Mouse (Mus musculus): ENCODE measurements at regions not wholly inside any gene's neighbourhood (a gene's known extent, or its start where the extent isn't known, plus 50 kb on each side); places are given as distances from the start of the nearest gene placed in this dataset.
A peak's percentile ranks its signal among the peaks of the same experiment; 100 is the strongest.

- Histone ChIP-seq H3K9me3 (ENCODE audit: control insufficient read depth, low read length) (no peaks in the 10 kb centered on the region), H3K36me3 (ENCODE audit: control insufficient read depth, insufficient read depth, low read length) (no peaks in the 10 kb centered on the region), H3K4me1 (replicated peaks; ENCODE audit: control insufficient read depth, insufficient read depth, low read length) (peaks cover 48% of the 10 kb centered on the region), H3K4me2 (no peak overlapping the region), H3K27me3 (replicated peaks; ENCODE audit: control insufficient read depth, insufficient read depth, low read length) (no peaks in the 10 kb centered on the region), H3K4me3 (ENCODE audit: low read depth, low read length) (no peak overlapping the region), H3K9ac (ENCODE audit: low read depth, low read length) (no peak overlapping the region), H3K27ac (ENCODE audit: low read depth, low read length) (peak overlapping the region; percentile 9)
- ATAC-seq (replicated peaks; ENCODE audit: low FRiP score): no peak
- 50% methylated on average over 4 of the region's 4 CpGs for WGBS
- DNase-seq (ENCODE audit: low spot score): no peak
Observed at GRCm38 (mm10) chr14:76698718-76699402, 142.2 kb upstream of the Serp2 start.

DNA sequence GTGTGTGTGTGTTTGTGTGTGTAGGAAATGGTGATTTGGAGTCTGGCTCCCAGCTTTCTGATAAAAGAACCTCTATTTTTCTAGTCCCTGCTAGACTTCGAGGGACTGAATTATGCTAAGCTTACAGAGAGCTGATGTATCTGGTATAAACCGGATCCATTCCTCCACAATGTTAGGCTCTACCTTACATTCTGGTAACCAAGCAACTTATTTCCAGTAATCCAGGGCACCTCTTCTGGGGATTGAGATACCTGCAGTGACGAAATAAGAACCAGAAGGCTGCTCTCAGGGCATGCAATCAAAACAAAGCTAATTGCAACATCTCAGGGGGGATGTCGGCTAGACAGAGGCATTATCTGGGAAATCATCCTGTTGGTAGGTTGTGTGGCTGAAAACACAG lies 140.0 kb upstream of the Serp2 start:
- no peak for DNase-seq (ENCODE audit: low spot score)
- H3K36me3 ChIP-seq (ENCODE audit: control insufficient read depth, insufficient read depth, low read length): no peaks in the 10 kb centered on the region
- H3K27me3 ChIP-seq (replicated peaks; ENCODE audit: control insufficient read depth, insufficient read depth, low read length): no peaks in the 10 kb centered on the region
- no peaks in the 10 kb centered on the region for H3K9me3 ChIP-seq (ENCODE audit: control insufficient read depth, low read length)
- H3K27ac ChIP-seq (ENCODE audit: low read depth, low read length): no peak overlapping the region
- H3K9ac ChIP-seq (ENCODE audit: low read depth, low read length): no peak overlapping the region
- H3K4me1 ChIP-seq (replicated peaks; ENCODE audit: control insufficient read depth, insufficient read depth, low read length): peaks cover 37% of the 10 kb centered on the region
- no peak overlapping the region for H3K4me2 ChIP-seq
- ATAC-seq (replicated peaks; ENCODE audit: low FRiP score): no peak
- WGBS: 56% methylated on average over 4 of the region's 4 CpGs
- no peak overlapping the region for H3K4me3 ChIP-seq (ENCODE audit: low read depth, low read length)

- Histone ChIP-seq H3K4me3 (ENCODE audit: low read depth, low read length) (0 out of 2 replicates have a peak overlapping the region, but pooled peaks have one; percentile 14), H3K9me3 (ENCODE audit: control insufficient read depth, low read length) (no peaks in the 10 kb centered on the region), H3K27me3 (replicated peaks; ENCODE audit: control insufficient read depth, insufficient read depth, low read length) (no peaks in the 10 kb centered on the region), H3K4me1 (replicated peaks; ENCODE audit: control insufficient read depth, insufficient read depth, low read length) (peaks cover 30% of the 10 kb centered on the region), H3K36me3 (ENCODE audit: control insufficient read depth, insufficient read depth, low read length) (no peaks in the 10 kb centered on the region), H3K27ac (ENCODE audit: low read depth, low read length) (0 out of 2 replicates have a peak overlapping the region, but pooled peaks have one; percentile 8), H3K4me2 (peak overlapping the region; percentile 52), H3K9ac (ENCODE audit: low read depth, low read length) (no peak overlapping the region)
- peak; percentile 58 for ATAC-seq (replicated peaks; ENCODE audit: low FRiP score)
- 23% methylated on average over 17 of the region's 18 CpGs for WGBS
- DNase-seq (ENCODE audit: low spot score): no peak
Observed at GRCm38 (mm10) chr14:76695691-76696355, 139.1 kb upstream of the Serp2 start.

GRCm38 (mm10) chr14:76694894-76695293 lies 138.2 kb upstream of the Serp2 start:
- ATAC-seq (replicated peaks; ENCODE audit: low FRiP score) (no peak), DNase-seq (ENCODE audit: low spot score) (no peak)
- Histone ChIP-seq H3K9ac (ENCODE audit: low read depth, low read length) (no peak overlapping the region), H3K9me3 (ENCODE audit: control insufficient read depth, low read length) (no peaks in the 10 kb centered on the region), H3K4me1 (replicated peaks; ENCODE audit: control insufficient read depth, insufficient read depth, low read length) (peaks cover 27% of the 10 kb centered on the region), H3K4me2 (no peak overlapping the region), H3K27me3 (replicated peaks; ENCODE audit: control insufficient read depth, insufficient read depth, low read length) (no peaks in the 10 kb centered on the region), H3K36me3 (ENCODE audit: control insufficient read depth, insufficient read depth, low read length) (no peaks in the 10 kb centered on the region), H3K4me3 (ENCODE audit: low read depth, low read length) (no peak overlapping the region), H3K27ac (ENCODE audit: low read depth, low read length) (no peak overlapping the region)
- WGBS: 69% methylated on average over 8 of the region's 8 CpGs

- Histone ChIP-seq H3K4me2 (peak overlapping the region; percentile 24; the same call in 1 of the 2 replicates), H3K4me3 (ENCODE audit: low read depth, low read length) (no peak overlapping the region), H3K27me3 (replicated peaks; ENCODE audit: control insufficient read depth, insufficient read depth, low read length) (no peaks in the 10 kb centered on the region), H3K9ac (ENCODE audit: low read depth, low read length) (no peak overlapping the region), H3K36me3 (ENCODE audit: control insufficient read depth, insufficient read depth, low read length) (no peaks in the 10 kb centered on the region), H3K9me3 (ENCODE audit: control insufficient read depth, low read length) (no peaks in the 10 kb centered on the region), H3K4me1 (replicated peaks; ENCODE audit: control insufficient read depth, insufficient read depth, low read length) (peaks cover 26% of the 10 kb centered on the region), H3K27ac (ENCODE audit: low read depth, low read length) (no peak overlapping the region)
- 38% methylated on average over 15 of the region's 15 CpGs for WGBS
- ATAC-seq (replicated peaks; ENCODE audit: low FRiP score) (peak; percentile 8; the same call in 1 of the 2 replicates), DNase-seq (ENCODE audit: low spot score) (no peak)
Observed at GRCm38 (mm10) chr14:76693351-76694317, 136.9 kb upstream of the Serp2 start.

DNA sequence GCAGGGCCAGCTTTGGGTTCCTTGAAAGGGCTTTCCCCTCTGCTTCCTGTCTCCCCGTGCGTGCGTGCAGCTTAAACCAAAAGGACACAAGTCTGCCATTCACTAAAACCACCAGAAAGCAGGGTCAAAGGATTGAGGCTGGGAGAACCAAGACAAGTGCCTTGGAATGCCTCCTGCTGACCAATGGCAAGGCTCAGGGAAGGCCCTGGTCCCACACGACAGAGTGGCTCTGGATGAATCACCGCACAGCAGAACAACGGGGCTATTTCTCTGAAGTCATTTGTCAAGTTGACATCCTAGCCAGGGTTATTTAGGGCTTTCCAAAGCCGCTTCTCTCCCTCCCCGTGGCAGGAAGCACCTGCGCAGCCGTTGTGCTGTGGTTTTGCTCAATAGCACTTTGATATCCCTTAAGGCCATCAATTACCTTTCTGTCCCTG lies 131.3 kb upstream of the Serp2 start:
- Histone ChIP-seq H3K27ac (ENCODE audit: low read depth, low read length) (no peak overlapping the region), H3K36me3 (ENCODE audit: control insufficient read depth, insufficient read depth, low read length) (no peaks in the 10 kb centered on the region), H3K4me3 (ENCODE audit: low read depth, low read length) (no peak overlapping the region), H3K9me3 (ENCODE audit: control insufficient read depth, low read length) (no peaks in the 10 kb centered on the region), H3K4me1 (replicated peaks; ENCODE audit: control insufficient read depth, insufficient read depth, low read length) (peaks cover 7% of the 10 kb centered on the region; the same call in 1 of the 2 replicates), H3K4me2 (no peak overlapping the region), H3K27me3 (replicated peaks; ENCODE audit: control insufficient read depth, insufficient read depth, low read length) (no peaks in the 10 kb centered on the region), H3K9ac (ENCODE audit: low read depth, low read length) (no peak overlapping the region)
- DNase-seq (ENCODE audit: low spot score) (no peak), ATAC-seq (replicated peaks; ENCODE audit: low FRiP score) (no peak)
- 23% methylated on average over 10 of the region's 10 CpGs for WGBS

GRCm38 (mm10) chr14:76686762-76687453 lies 130.2 kb upstream of the Serp2 start:
- H3K27ac ChIP-seq (ENCODE audit: low read depth, low read length): no peak overlapping the region
- ATAC-seq (replicated peaks; ENCODE audit: low FRiP score) (no peak), DNase-seq (ENCODE audit: low spot score) (no peak)
- H3K9me3 ChIP-seq (ENCODE audit: control insufficient read depth, low read length): no peaks in the 10 kb centered on the region
- H3K36me3 ChIP-seq (ENCODE audit: control insufficient read depth, insufficient read depth, low read length): no peaks in the 10 kb centered on the region
- H3K27me3 ChIP-seq (replicated peaks; ENCODE audit: control insufficient read depth, insufficient read depth, low read length): no peaks in the 10 kb centered on the region
- H3K4me1 ChIP-seq (replicated peaks; ENCODE audit: control insufficient read depth, insufficient read depth, low read length): peaks cover 7% of the 10 kb centered on the region; the same call in 1 of the 2 replicates
- no peak overlapping the region for H3K4me2 ChIP-seq
- no peak overlapping the region for H3K4me3 ChIP-seq (ENCODE audit: low read depth, low read length)
- WGBS: 54% methylated on average over 9 of the region's 9 CpGs
- no peak overlapping the region for H3K9ac ChIP-seq (ENCODE audit: low read depth, low read length)

Data from liver, embryonic 11.5 days (tissue).